Mouse (Mus musculus) bone marrow, adult 2 months (tissue): Measurements from ENCODE around the gene Adgrg5.

Source experiments
- CTCF ChIP-seq: fragments of 200-500 bp; IDR thresholded peaks from 2 replicates; pipeline ENCODE4 v1.5.1; 2011; ENCODE audit warnings: low read length, control low read depth; ENCODE audit not compliant: control insufficient read depth, insufficient read depth
- POLR2A ChIP-seq: fragments of 200-500 bp; IDR thresholded peaks from 2 replicates; pipeline ENCODE4 v1.6.1; 2011; ENCODE audit warnings: low read depth, mild to moderate bottlenecking, control low read depth, low read length, borderline replicate concordance; ENCODE audit not compliant: control insufficient read depth

- TF ChIP-seq POLR2A (0 out of 2 replicates have a peak, but pooled peaks have one; percentile 19), CTCF (no peak)
Measured at GRCm38 (mm10) chr8:94986676-94987075, 63.2 kb downstream of the Adgrg5 start.
